Mouse (Mus musculus): Measurements from ENCODE around the gene Kcnj6. TPM values are rescaled to one million over a fixed set of nuclear protein-coding genes. Genes with fewer than 3 reads are reported as not detected.

Gene Kcnj6
- polyA plus RNA-seq, 1 experiment, result not detected

DNA sequence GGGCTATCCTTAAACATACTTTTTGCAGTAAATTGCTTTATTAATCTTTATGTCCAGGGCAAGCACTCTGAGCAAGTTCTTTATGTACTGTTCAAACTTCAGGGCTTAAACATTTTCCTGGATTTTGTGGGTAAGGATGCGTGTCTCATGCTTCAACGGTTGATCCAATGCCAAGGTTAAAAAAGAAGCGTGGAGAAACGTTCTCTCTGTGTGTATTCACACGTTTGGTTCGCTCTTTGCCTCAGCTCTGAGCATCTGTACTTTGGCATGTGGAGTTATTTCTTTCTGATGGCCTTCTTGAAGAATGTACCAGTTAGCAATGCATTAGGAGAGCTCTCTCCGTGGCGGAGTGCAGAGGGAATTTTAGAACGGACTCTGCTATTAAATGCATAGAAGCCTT, 163.0 kb downstream of the Kcnj6 start:
- no peaks in the 10 kb centered on the region for H3K36me3 ChIP-seq (ENCODE audit: control insufficient read depth, insufficient read depth)
- H3ac ChIP-seq (ENCODE audit: control insufficient read depth, insufficient read length, low read depth), result no peak overlapping the region
- H3K79me3 ChIP-seq (ENCODE audit: low read depth), result no peaks in the 10 kb centered on the region
- no peak overlapping the region for H3K4me3 ChIP-seq (ENCODE audit: insufficient read depth, poor library complexity, severe bottlenecking)
- TF ChIP-seq MYOG (IDR thresholded peaks at IDR 0.05; ENCODE audit: control insufficient read depth, extremely low read depth, insufficient read length) (no peak), MAX (IDR thresholded peaks at IDR 0.05) (no peak), CTCF (IDR thresholded peaks at IDR 0.05; ENCODE audit: control insufficient read depth, insufficient read depth, insufficient read length) (no peak), USF1 (IDR thresholded peaks at IDR 0.05; ENCODE audit: low read depth) (no peak), CEBPB (IDR thresholded peaks at IDR 0.05; ENCODE audit: low read depth) (no peak), FOSL1 (IDR thresholded peaks at IDR 0.05; ENCODE audit: insufficient read depth, low read length, poor library complexity, severe bottlenecking) (no peak), MYOD1 (IDR thresholded peaks at IDR 0.05; ENCODE audit: control insufficient read depth, insufficient read length, low read depth) (no peak)
- peaks cover 35% of the 10 kb centered on the region for H3K27me3 ChIP-seq (ENCODE audit: control insufficient read depth, insufficient read depth, insufficient read length)
- no peaks in the 10 kb centered on the region for H3K79me2 ChIP-seq (ENCODE audit: control insufficient read depth, insufficient read depth)

DNA sequence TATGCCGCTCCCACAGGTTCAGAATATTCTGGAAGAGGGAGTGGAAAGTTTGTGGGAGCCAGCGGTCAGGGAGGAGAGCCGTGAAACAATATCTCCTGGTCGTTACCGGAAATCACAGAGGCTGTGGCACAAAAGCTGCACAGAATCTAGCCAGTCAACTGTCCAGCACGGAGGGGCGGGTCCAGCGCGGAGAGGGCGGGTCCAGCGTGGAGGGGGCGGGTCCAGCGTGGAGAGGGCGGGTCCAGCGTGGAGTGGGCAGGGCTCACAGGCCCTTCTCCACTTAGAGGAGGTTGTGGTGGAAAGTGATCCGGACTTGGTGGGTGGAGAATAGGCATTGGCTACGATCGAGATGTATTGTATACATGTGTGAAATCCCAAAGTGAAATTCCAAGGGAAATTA, 169.3 kb downstream of the Kcnj6 start:
- TF ChIP-seq FOSL1 (IDR thresholded peaks at IDR 0.05; ENCODE audit: insufficient read depth, low read length, poor library complexity, severe bottlenecking), result no peak
- no peak for TF ChIP-seq MYOG (IDR thresholded peaks at IDR 0.05; ENCODE audit: control insufficient read depth, extremely low read depth, insufficient read length)
- TF ChIP-seq MAX (IDR thresholded peaks at IDR 0.05), result no peak
- no peak for TF ChIP-seq USF1 (IDR thresholded peaks at IDR 0.05; ENCODE audit: low read depth)
- TF ChIP-seq CTCF (IDR thresholded peaks at IDR 0.05; ENCODE audit: control insufficient read depth, insufficient read depth, insufficient read length), result no peak
- TF ChIP-seq CEBPB (IDR thresholded peaks at IDR 0.05; ENCODE audit: low read depth), result no peak
- no peak for TF ChIP-seq MYOD1 (IDR thresholded peaks at IDR 0.05; ENCODE audit: control insufficient read depth, insufficient read length, low read depth)
- Histone ChIP-seq H3K27me3 (ENCODE audit: control insufficient read depth, insufficient read depth, insufficient read length) (peaks cover 10% of the 10 kb centered on the region), H3K79me3 (ENCODE audit: low read depth) (no peaks in the 10 kb centered on the region), H3ac (ENCODE audit: control insufficient read depth, insufficient read length, low read depth) (no peak overlapping the region), H3K79me2 (ENCODE audit: control insufficient read depth, insufficient read depth) (no peaks in the 10 kb centered on the region), H3K4me3 (ENCODE audit: insufficient read depth, poor library complexity, severe bottlenecking) (no peak overlapping the region), H3K36me3 (ENCODE audit: control insufficient read depth, insufficient read depth) (no peaks in the 10 kb centered on the region)

DNA sequence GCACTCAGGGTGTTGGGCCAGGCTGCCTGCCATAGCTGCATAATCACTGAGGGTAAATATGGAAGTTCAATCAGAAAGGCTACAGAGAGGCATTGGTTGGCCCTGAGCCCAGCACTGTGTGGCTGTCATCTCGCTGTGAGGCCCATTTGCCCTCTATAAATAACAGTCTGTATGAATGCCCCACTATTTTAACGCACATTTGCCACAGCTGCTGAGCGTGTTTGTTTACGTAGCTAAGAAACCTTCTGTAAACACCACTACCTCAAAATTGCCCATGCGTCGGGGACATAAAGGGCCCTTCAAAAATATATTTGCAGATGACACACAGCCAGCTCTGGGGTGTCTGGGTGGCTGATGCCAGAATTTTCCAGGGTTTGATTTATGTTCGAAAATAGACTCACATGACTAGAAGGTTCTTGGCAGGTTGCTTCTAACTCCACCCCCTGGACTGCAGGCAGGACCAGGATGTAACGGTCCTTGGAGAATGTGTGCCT, 170.4 kb downstream of the Kcnj6 start:
- Histone ChIP-seq H3K79me2 (ENCODE audit: control insufficient read depth, insufficient read depth) (no peaks in the 10 kb centered on the region), H3K36me3 (ENCODE audit: control insufficient read depth, insufficient read depth) (no peaks in the 10 kb centered on the region), H3K27me3 (ENCODE audit: control insufficient read depth, insufficient read depth, insufficient read length) (peaks cover 10% of the 10 kb centered on the region), H3K4me3 (ENCODE audit: insufficient read depth, poor library complexity, severe bottlenecking) (no peak overlapping the region), H3ac (ENCODE audit: control insufficient read depth, insufficient read length, low read depth) (no peak overlapping the region), H3K79me3 (ENCODE audit: low read depth) (no peaks in the 10 kb centered on the region)
- no peak for TF ChIP-seq CTCF (IDR thresholded peaks at IDR 0.05; ENCODE audit: control insufficient read depth, insufficient read depth, insufficient read length)
- no peak for TF ChIP-seq FOSL1 (IDR thresholded peaks at IDR 0.05; ENCODE audit: insufficient read depth, low read length, poor library complexity, severe bottlenecking)
- TF ChIP-seq CEBPB (IDR thresholded peaks at IDR 0.05; ENCODE audit: low read depth), result no peak
- no peak for TF ChIP-seq MYOD1 (IDR thresholded peaks at IDR 0.05; ENCODE audit: control insufficient read depth, insufficient read length, low read depth)
- TF ChIP-seq MYOG (IDR thresholded peaks at IDR 0.05; ENCODE audit: control insufficient read depth, extremely low read depth, insufficient read length), result no peak
- no peak for TF ChIP-seq MAX (IDR thresholded peaks at IDR 0.05)
- TF ChIP-seq USF1 (IDR thresholded peaks at IDR 0.05; ENCODE audit: low read depth), result no peak

- H3K4me3 ChIP-seq (ENCODE audit: insufficient read depth, poor library complexity, severe bottlenecking), result no peak overlapping the region
- H3K79me3 ChIP-seq (ENCODE audit: low read depth), result no peaks in the 10 kb centered on the region
- H3K79me2 ChIP-seq (ENCODE audit: control insufficient read depth, insufficient read depth), result no peaks in the 10 kb centered on the region
- peaks cover 18% of the 10 kb centered on the region for H3K27me3 ChIP-seq (ENCODE audit: control insufficient read depth, insufficient read depth, insufficient read length)
- H3ac ChIP-seq (ENCODE audit: control insufficient read depth, insufficient read length, low read depth), result no peak overlapping the region
- H3K36me3 ChIP-seq (ENCODE audit: control insufficient read depth, insufficient read depth), result no peaks in the 10 kb centered on the region
- TF ChIP-seq CTCF (IDR thresholded peaks at IDR 0.05; ENCODE audit: control insufficient read depth, insufficient read depth, insufficient read length), result no peak
- no peak for TF ChIP-seq MYOG (IDR thresholded peaks at IDR 0.05; ENCODE audit: control insufficient read depth, extremely low read depth, insufficient read length)
- no peak for TF ChIP-seq USF1 (IDR thresholded peaks at IDR 0.05; ENCODE audit: low read depth)
- TF ChIP-seq FOSL1 (IDR thresholded peaks at IDR 0.05; ENCODE audit: insufficient read depth, low read length, poor library complexity, severe bottlenecking), result no peak
- TF ChIP-seq MYOD1 (IDR thresholded peaks at IDR 0.05; ENCODE audit: control insufficient read depth, insufficient read length, low read depth), result no peak
- TF ChIP-seq CEBPB (IDR thresholded peaks at IDR 0.05; ENCODE audit: low read depth), result no peak
- no peak for TF ChIP-seq MAX (IDR thresholded peaks at IDR 0.05)
These were observed 172.2 kb downstream of the Kcnj6 start for GRCm38 (mm10) chr16:94825274-94825673.

DNA sequence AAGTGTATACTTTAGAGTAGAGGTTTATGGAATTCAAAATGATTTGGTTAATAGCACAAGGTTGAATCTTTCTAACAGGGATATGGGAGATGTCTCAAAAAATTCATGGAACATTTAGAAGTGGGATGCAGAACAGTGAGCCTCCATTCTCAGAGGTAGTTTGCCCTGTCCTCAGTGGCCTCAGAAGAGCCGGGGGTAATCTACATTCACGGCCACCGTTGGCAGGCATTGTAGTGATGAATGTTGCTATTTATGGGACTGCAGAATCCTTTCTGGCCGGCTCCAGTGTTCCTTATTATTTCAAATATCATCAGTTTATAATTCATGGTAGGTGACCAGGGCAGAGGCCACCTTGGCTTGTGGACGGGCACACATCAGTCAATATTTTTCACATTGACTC, 174.9 kb downstream of the Kcnj6 start:
- TF ChIP-seq MAX (IDR thresholded peaks at IDR 0.05) (no peak), USF1 (IDR thresholded peaks at IDR 0.05; ENCODE audit: low read depth) (no peak), FOSL1 (IDR thresholded peaks at IDR 0.05; ENCODE audit: insufficient read depth, low read length, poor library complexity, severe bottlenecking) (no peak), MYOG (IDR thresholded peaks at IDR 0.05; ENCODE audit: control insufficient read depth, extremely low read depth, insufficient read length) (no peak), MYOD1 (IDR thresholded peaks at IDR 0.05; ENCODE audit: control insufficient read depth, insufficient read length, low read depth) (no peak)
- no peak overlapping the region for H3ac ChIP-seq (ENCODE audit: control insufficient read depth, insufficient read length, low read depth)
- no peaks in the 10 kb centered on the region for H3K79me3 ChIP-seq (ENCODE audit: low read depth)
- no peaks in the 10 kb centered on the region for H3K36me3 ChIP-seq (ENCODE audit: control insufficient read depth, insufficient read depth)
- H3K4me3 ChIP-seq (ENCODE audit: insufficient read depth, poor library complexity, severe bottlenecking), result no peak overlapping the region
- peaks cover 18% of the 10 kb centered on the region for H3K27me3 ChIP-seq (ENCODE audit: control insufficient read depth, insufficient read depth, insufficient read length)
- no peaks in the 10 kb centered on the region for H3K79me2 ChIP-seq (ENCODE audit: control insufficient read depth, insufficient read depth)

DNA sequence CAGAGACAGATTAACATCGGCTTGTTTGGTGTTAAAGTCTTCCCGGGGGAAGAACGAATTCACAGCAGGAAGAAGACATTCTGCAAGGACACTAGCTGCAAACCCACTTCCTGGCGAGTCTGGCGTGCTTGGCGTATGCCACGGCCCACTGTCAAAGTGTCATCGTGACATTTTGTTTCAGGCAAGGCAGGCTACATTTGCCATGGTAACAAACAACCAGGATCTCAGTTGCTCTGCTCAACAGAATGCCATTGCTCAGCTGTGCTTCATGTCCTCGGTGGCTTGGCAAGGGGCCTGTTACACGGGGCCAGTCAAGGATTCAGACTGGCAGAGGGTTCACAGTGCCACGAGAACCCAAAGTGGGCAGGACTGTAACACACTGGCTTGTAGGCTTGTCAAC, 175.9 kb downstream of the Kcnj6 start:
- no peak overlapping the region for H3ac ChIP-seq (ENCODE audit: control insufficient read depth, insufficient read length, low read depth)
- H3K36me3 ChIP-seq (ENCODE audit: control insufficient read depth, insufficient read depth), result no peaks in the 10 kb centered on the region
- H3K79me2 ChIP-seq (ENCODE audit: control insufficient read depth, insufficient read depth), result no peaks in the 10 kb centered on the region
- H3K27me3 ChIP-seq (ENCODE audit: control insufficient read depth, insufficient read depth, insufficient read length), result peaks cover 18% of the 10 kb centered on the region
- H3K79me3 ChIP-seq (ENCODE audit: low read depth), result no peaks in the 10 kb centered on the region
- H3K4me3 ChIP-seq (ENCODE audit: insufficient read depth, poor library complexity, severe bottlenecking), result no peak overlapping the region
- TF ChIP-seq MYOD1 (IDR thresholded peaks at IDR 0.05; ENCODE audit: control insufficient read depth, insufficient read length, low read depth) (no peak), MAX (IDR thresholded peaks at IDR 0.05) (no peak)
